Mouse (Mus musculus): ENCODE data around the gene Meis3.

GRCm38 (mm10) chr7:16146489-16147410, 28.1 kb upstream of the Meis3 start:
- TF ChIP-seq MAX (IDR thresholded peaks at IDR 0.05) (no peak), USF1 (IDR thresholded peaks at IDR 0.05; ENCODE audit: low read depth) (no peak), CTCF (IDR thresholded peaks at IDR 0.05; ENCODE audit: control insufficient read depth, insufficient read depth, insufficient read length) (no peak), FOSL1 (IDR thresholded peaks at IDR 0.05; ENCODE audit: insufficient read depth, low read length, poor library complexity, severe bottlenecking) (no peak), MYOG (IDR thresholded peaks at IDR 0.05; ENCODE audit: control insufficient read depth, extremely low read depth, insufficient read length) (no peak), MYOD1 (IDR thresholded peaks at IDR 0.05; ENCODE audit: control insufficient read depth, insufficient read length, low read depth) (no peak)
